Mouse (Mus musculus) effector memory CD4-positive, alpha-beta T cell, adult 7 months (primary cell): ENCODE results near the gene Cxcl3. TPM values are rescaled to one million over a fixed set of nuclear protein-coding genes. Genes with fewer than 3 reads are reported as not detected.

Source experiments
- polyA plus RNA-seq: library from polyadenylated mRNA; unstranded; fragments of 100-300 nt; shearing (Covaris generic); gene quantifications from one replicate; pipeline ENCODE4 v1.2.1, GENCODE M21; 2017

The Cxcl3 gene
- polyA plus RNA-seq, result not detected

GRCm38 (mm10) chr5:90785659-90786588 lies at the start of gene Cxcl3:
TSS of gene Cxcl3 (plus strand) at chr5:90786103.

GRCm38 (mm10) chr5:90759077-90760065 lies 26.5 kb upstream of the Cxcl3 start, which contains the start of gene Cxcl5:
TSS of gene Cxcl5 (plus strand) at chr5:90759360.

GRCm38 (mm10) chr5:90768218-90768617 lies 17.7 kb upstream of the Cxcl3 start, which contains the start of gene Ppbp:
TSS of gene Ppbp (plus strand) at chr5:90768518.

GRCm38 (mm10) chr5:90771880-90772653 lies 13.8 kb upstream of the Cxcl3 start, which contains the start of gene Pf4:
TSS of gene Pf4 (plus strand) at chr5:90772435.

GRCm38 (mm10) chr5:90794195-90794625 lies 8.3 kb downstream of the Cxcl3 start, which contains the start of gene Cxcl15:
TSS of gene Cxcl15 (plus strand) at chr5:90794534.

Other genes starting within 250 kb of the Cxcl3 start
- not detected for gene 5830473C10Rik, start 225.0 kb upstream of the Cxcl3 start, polyA plus RNA-seq
- 1.6 TPM for gene Rassf6, start 145.4 kb upstream of the Cxcl3 start, polyA plus RNA-seq
- gene Cxcl5, start 26.7 kb upstream of the Cxcl3 start, polyA plus RNA-seq, result not detected
- gene Ppbp, start 17.6 kb upstream of the Cxcl3 start, polyA plus RNA-seq, result not detected
- gene Pf4, start 13.7 kb upstream of the Cxcl3 start, polyA plus RNA-seq, result not detected
- not detected for gene Cxcl15, start 8.4 kb downstream of the Cxcl3 start, polyA plus RNA-seq
- gene Cxcl1, start 105.1 kb downstream of the Cxcl3 start, polyA plus RNA-seq, result not detected
- not detected for gene Cxcl2, start 117.8 kb downstream of the Cxcl3 start, polyA plus RNA-seq
- gene Mthfd2l, start 145.0 kb downstream of the Cxcl3 start, polyA plus RNA-seq, result 3.3 TPM
- gene Epgn, start 241.4 kb downstream of the Cxcl3 start, polyA plus RNA-seq, result 0.35 TPM